Mouse (Mus musculus) kidney, adult 2 months (tissue): ENCODE data around the gene Rpl22.

Experiments
- CTCF ChIP-seq: fragments of 200-500 bp; conservative IDR thresholded peaks from 2 replicates; pipeline ENCODE4 v1.5.1; 2011; ENCODE audit warnings: low read depth, mild to moderate bottlenecking, control low read depth, low read length, moderate library complexity, mixed read lengths; ENCODE audit not compliant: insufficient read depth, insufficient read length
- POLR2A ChIP-seq: fragments of 200-500 bp; IDR thresholded peaks from one replicate; pipeline ENCODE4 v1.6.1; 2011; ENCODE audit warnings: low read depth, low read length, control low read depth

GRCm38 (mm10) chr4:152303172-152303571 is 22.4 kb upstream of the Rpl22 start:
- TF ChIP-seq CTCF (no peak), POLR2A (no peak)
